Mouse (Mus musculus) MEL (cell line): ENCODE data around the gene Mapk7. TPM values are rescaled to one million over a fixed set of nuclear protein-coding genes. Genes with fewer than 3 reads are reported as not detected.

Experiments used
- DNase-seq: peaks from one replicate; pipeline ENCODE4 v3.0.0; 2011; ENCODE audit warnings: low read depth, low spot score
- H3K27ac ChIP-seq: 2 replicates; pipeline ENCODE4 v1.5.1; 2012; ENCODE audit warnings: low read depth, mild to moderate bottlenecking, control low read depth, low read length, moderate library complexity; ENCODE audit not compliant: control insufficient read depth
- H3K27me3 ChIP-seq, 2 experiments: fragments of 150-350 bp in 1 of 2; sonication (generic) in 1 of 2; 2 replicates each; pipeline ENCODE4 v1.6.1; 2012; ENCODE audit warnings: low read length in 2 of 2, mild to moderate bottlenecking in 2 of 2, improper control_type of control experiment in 1 of 2, moderate library complexity in 1 of 2; ENCODE audit not compliant: insufficient read depth in 2 of 2, control insufficient read depth in 1 of 2
- H3K36me3 ChIP-seq, 2 experiments: 2 replicates each; pipeline ENCODE4 v1.6.1; 2012 to 2014; ENCODE audit warnings: low read length in 2 of 2, improper control_type of control experiment in 1 of 2, inconsistent platforms in 1 of 2, mild to moderate bottlenecking in 1 of 2; ENCODE audit not compliant: insufficient read depth in 2 of 2, control insufficient read depth in 1 of 2
- H3K4me1 ChIP-seq, 2 experiments: fragments of 150-350 bp in 1 of 2; sonication (generic) in 1 of 2; 2 replicates each; pipeline ENCODE4 v1.6.1; 2012; ENCODE audit warnings: low read length in 2 of 2, improper control_type of control experiment in 1 of 2, mild to moderate bottlenecking in 1 of 2; ENCODE audit not compliant: insufficient read depth in 2 of 2, control insufficient read depth in 1 of 2
- H3K4me3 ChIP-seq, 2 experiments: fragments of 150-350 bp in 1 of 2; sonication (generic) in 1 of 2; 2 replicates each; pipeline ENCODE4 v1.5.1; 2012; ENCODE audit warnings: low read depth in 2 of 2, low read length in 2 of 2, mild to moderate bottlenecking in 2 of 2, moderate library complexity in 2 of 2, control low read depth in 1 of 2, improper control_type of control experiment in 1 of 2; ENCODE audit not compliant: control insufficient read depth in 1 of 2, insufficient read depth in 1 of 2
- H3K79me2 ChIP-seq: 2 replicates; pipeline ENCODE4 v1.6.1; 2012; ENCODE audit warnings: mild to moderate bottlenecking, low read length, moderate library complexity; ENCODE audit not compliant: control insufficient read depth, poor library complexity, insufficient read depth
- H3K9ac ChIP-seq: 2 replicates; pipeline ENCODE4 v1.6.1; 2012; ENCODE audit warnings: low read depth, mild to moderate bottlenecking, control low read depth, low read length, moderate library complexity; ENCODE audit not compliant: control insufficient read depth, poor library complexity, severe bottlenecking
- H3K9me3 ChIP-seq: fragments of 150-350 bp; sonication (generic); replicated peaks from 2 replicates; pipeline ENCODE4 v1.6.1; 2012; ENCODE audit warnings: mild to moderate bottlenecking, low read length, improper control_type of control experiment, moderate library complexity; ENCODE audit not compliant: insufficient read depth
- BHLHE40 ChIP-seq: IDR thresholded peaks from 2 replicates; pipeline ENCODE4 v1.6.1; 2012; ENCODE audit warnings: low read depth, mild to moderate bottlenecking, inconsistent platforms, low read length, improper control_type of control experiment, borderline replicate concordance
- CHD1 ChIP-seq: IDR thresholded peaks from 2 replicates; pipeline ENCODE4 v1.6.1; 2012; ENCODE audit warnings: low read depth, mild to moderate bottlenecking, inconsistent platforms, low read length, improper control_type of control experiment
- CHD2 ChIP-seq: IDR thresholded peaks from 2 replicates; pipeline ENCODE4 v1.6.1; 2011; ENCODE audit warnings: low read length, improper control_type of control experiment
- CTCF ChIP-seq, 3 experiments: IDR thresholded peaks in 2 of 3; conservative IDR thresholded peaks in 1 of 3; 2 replicates each; pipeline ENCODE4 v1.5.1; 2011 to 2012; ENCODE audit warnings: low read length in 3 of 3, low read depth in 2 of 3, mild to moderate bottlenecking in 2 of 3, improper control_type of control experiment in 1 of 3, inconsistent platforms in 1 of 3, mixed read lengths in 1 of 3, moderate library complexity in 1 of 3; ENCODE audit not compliant: control insufficient read depth in 1 of 3, insufficient read depth in 1 of 3, poor library complexity in 1 of 3, severe bottlenecking in 1 of 3
- E2F4 ChIP-seq: IDR thresholded peaks from 2 replicates; pipeline ENCODE4 v1.6.1; 2011; ENCODE audit warnings: low read depth, low read length, improper control_type of control experiment, borderline replicate concordance
- ELF1 ChIP-seq: IDR thresholded peaks from 2 replicates; pipeline ENCODE4 v1.6.1; 2014; ENCODE audit warnings: low read depth, mild to moderate bottlenecking, inconsistent platforms, low read length, improper control_type of control experiment, moderate library complexity
- ETS1 ChIP-seq: IDR thresholded peaks from 2 replicates; pipeline ENCODE4 v1.6.1; 2012; ENCODE audit warnings: low read depth, mild to moderate bottlenecking, inconsistent platforms, low read length, improper control_type of control experiment, moderate library complexity
- GABPA ChIP-seq: IDR thresholded peaks from 2 replicates; pipeline ENCODE4 v1.6.1; 2012; ENCODE audit warnings: low read depth, mild to moderate bottlenecking, inconsistent platforms, low read length, improper control_type of control experiment, moderate library complexity
- GATA1 ChIP-seq: IDR thresholded peaks from 2 replicates; pipeline ENCODE4 v1.6.1; 2011; ENCODE audit warnings: low read depth, low read length, improper control_type of control experiment
- HCFC1 ChIP-seq: IDR thresholded peaks from 2 replicates; pipeline ENCODE4 v1.6.1; 2012; ENCODE audit warnings: low read depth, mild to moderate bottlenecking, inconsistent platforms, low read length, improper control_type of control experiment, moderate library complexity
- KAT2A ChIP-seq: conservative IDR thresholded peaks from 2 replicates; pipeline ENCODE4 v1.6.1; 2012; ENCODE audit warnings: low read depth, low read length, improper control_type of control experiment, inconsistent platforms
- MAFK ChIP-seq: IDR thresholded peaks from 2 replicates; pipeline ENCODE4 v1.6.1; 2011; ENCODE audit warnings: low read depth, mild to moderate bottlenecking, low read length, improper control_type of control experiment, borderline replicate concordance
- MAX ChIP-seq: IDR thresholded peaks from 2 replicates; pipeline ENCODE4 v1.6.1; 2011; ENCODE audit warnings: low read length, improper control_type of control experiment
- MAZ ChIP-seq: IDR thresholded peaks from 2 replicates; pipeline ENCODE4 v1.6.1; 2012; ENCODE audit warnings: low read depth, mild to moderate bottlenecking, inconsistent platforms, low read length, improper control_type of control experiment
- MYB ChIP-seq: IDR thresholded peaks from 2 replicates; pipeline ENCODE4 v1.6.1; 2011; ENCODE audit warnings: mild to moderate bottlenecking, low read depth, low read length, improper control_type of control experiment
- MYC ChIP-seq: IDR thresholded peaks from 2 replicates; pipeline ENCODE4 v1.6.1; 2011; ENCODE audit warnings: low read depth, mild to moderate bottlenecking, low read length, improper control_type of control experiment, moderate library complexity
- NELFE ChIP-seq: IDR thresholded peaks from 2 replicates; pipeline ENCODE4 v1.6.1; 2011; ENCODE audit warnings: low read depth, low read length, improper control_type of control experiment
- NRF1 ChIP-seq: IDR thresholded peaks from 2 replicates; pipeline ENCODE4 v1.6.1; 2014; ENCODE audit warnings: low read depth, mild to moderate bottlenecking, inconsistent platforms, low read length, improper control_type of control experiment, moderate library complexity; ENCODE audit not compliant: poor library complexity, insufficient read depth, severe bottlenecking
- POLR2A ChIP-seq, 2 experiments: IDR thresholded peaks; 2 replicates each; pipeline ENCODE4 v1.6.1; 2011 to 2012; ENCODE audit warnings: low read length in 2 of 2, mild to moderate bottlenecking in 2 of 2, control low read depth in 1 of 2, improper control_type of control experiment in 1 of 2, low read depth in 1 of 2, moderate library complexity in 1 of 2; ENCODE audit not compliant: control insufficient read depth in 1 of 2, insufficient read depth in 1 of 2, poor library complexity in 1 of 2
- POLR2AphosphoS5 ChIP-seq: IDR thresholded peaks from 2 replicates; pipeline ENCODE4 v1.6.1; 2012; ENCODE audit warnings: low read depth, borderline replicate concordance, mild to moderate bottlenecking, inconsistent platforms, low read length, moderate library complexity, mixed read lengths
- SIN3A ChIP-seq: IDR thresholded peaks from 2 replicates; pipeline ENCODE4 v1.6.1; 2012; ENCODE audit warnings: low read length, improper control_type of control experiment, inconsistent platforms
- SMC3 ChIP-seq: IDR thresholded peaks from 2 replicates; pipeline ENCODE4 v1.6.1; 2011; ENCODE audit warnings: low read depth, low read length, improper control_type of control experiment
- TAL1 ChIP-seq: IDR thresholded peaks from 2 replicates; pipeline ENCODE4 v1.6.1; 2012; ENCODE audit warnings: mild to moderate bottlenecking, inconsistent platforms, low read length, moderate library complexity, mixed read lengths
- UBTF ChIP-seq: IDR thresholded peaks from 2 replicates; pipeline ENCODE4 v1.6.1; 2012; ENCODE audit warnings: low read depth, mild to moderate bottlenecking, inconsistent platforms, low read length, improper control_type of control experiment, moderate library complexity, borderline replicate concordance; ENCODE audit not compliant: insufficient read depth
- USF1 ChIP-seq: IDR thresholded peaks from 2 replicates; pipeline ENCODE4 v1.6.1; 2014; ENCODE audit warnings: low read depth, mild to moderate bottlenecking, inconsistent platforms, low read length, improper control_type of control experiment, moderate library complexity
- ZC3H11A ChIP-seq: IDR thresholded peaks from 2 replicates; pipeline ENCODE4 v1.6.1; 2012; ENCODE audit warnings: low read depth, mild to moderate bottlenecking, inconsistent platforms, low read length, improper control_type of control experiment
- ZMIZ1 ChIP-seq: IDR thresholded peaks from 2 replicates; pipeline ENCODE4 v1.6.1; 2012; ENCODE audit warnings: low read depth, mild to moderate bottlenecking, inconsistent platforms, low read length, improper control_type of control experiment, moderate library complexity
- ZNF384 ChIP-seq: IDR thresholded peaks from 2 replicates; pipeline ENCODE4 v1.6.1; 2012; ENCODE audit warnings: low read depth, mild to moderate bottlenecking, inconsistent platforms, low read length, improper control_type of control experiment
- polyA plus RNA-seq, 2 experiments: library from polyadenylated mRNA; stranded (reverse) in 1 of 2; unstranded in 1 of 2; fragments of >175 nt in 1 of 2; fragments of >200 nt in 1 of 2; gene quantifications; 2 replicates each; pipeline versions ENCODE4 v1.2.1 to v1.2.4; 2012; ENCODE audit warnings: low replicate concordance in 2 of 2, low read depth in 1 of 2; ENCODE audit not compliant: insufficient read length in 2 of 2, insufficient read depth in 1 of 2, missing spikeins in 1 of 2
- total RNA-seq: library from RNA; depleted of rRNA; stranded (reverse); fragments of 300-350 nt; gene quantifications from 2 replicates; pipeline ENCODE4 v1.2.3, GENCODE M21; 2012

Mapk7 gene
- total and polyA plus RNA-seq, 3 experiments = 12.6 to 25.3 TPM; not detected in 1

DNA sequence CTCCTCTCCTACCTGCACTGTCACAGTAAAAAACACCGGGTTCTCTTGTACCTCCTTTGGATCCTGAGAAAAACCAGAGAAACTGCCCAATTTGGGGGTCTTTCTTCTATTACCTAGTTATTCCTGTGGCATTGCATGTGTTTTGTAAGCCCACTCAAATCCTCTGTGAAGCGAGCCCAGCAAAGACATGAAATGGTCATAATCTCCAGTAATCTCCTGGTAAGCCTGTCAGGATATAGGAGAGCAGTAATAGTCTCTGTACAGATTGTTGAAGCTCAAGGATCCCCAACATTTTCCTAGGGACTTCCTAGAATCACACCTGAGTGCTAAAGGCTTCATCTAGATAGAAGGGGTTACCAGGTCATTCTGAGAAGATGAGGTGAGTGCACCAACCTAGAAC is 46.9 kb upstream of the Mapk7 start:
- no peak for DNase-seq
- no peaks in the 10 kb centered on the region for H3K27me3 ChIP-seq
- no peak overlapping the region for H3K4me3 ChIP-seq
- no peaks in the 10 kb centered on the region for H3K79me2 ChIP-seq
- H3K36me3 ChIP-seq = peaks cover 0 to 4% of the 10 kb centered on the region in 2 experiments; a peak in 2 of 4 replicates
- no peaks in the 10 kb centered on the region for H3K9me3 ChIP-seq
- H3K9ac ChIP-seq = no peak overlapping the region
- H3K27ac ChIP-seq = no peak overlapping the region
- H3K4me1 ChIP-seq = peaks cover 0 to 5% of the 10 kb centered on the region in 2 experiments; a peak in 2 of 4 replicates
- TF ChIP-seq SMC3 = no peak
- TF ChIP-seq CHD1 = no peak
- no peak for TF ChIP-seq MAX
- no peak for TF ChIP-seq MAZ
- no peak for TF ChIP-seq MYC
- no peak for TF ChIP-seq UBTF
- no peak for TF ChIP-seq HCFC1
- no peak for TF ChIP-seq ZNF384
- TF ChIP-seq ETS1 = no peak
- TF ChIP-seq TAL1 = no peak
- no peak for TF ChIP-seq ZC3H11A
- TF ChIP-seq CTCF (IDR thresholded peaks at IDR 0.05 in 2 of 3, conservative IDR thresholded peaks at IDR 0.05 in 1 of 3; ENCODE audit: control insufficient read depth in 1 of 3, insufficient read depth in 1 of 3, low read depth in 2 of 3, low read length in 3 of 3, poor library complexity in 1 of 3, severe bottlenecking in 1 of 3) = no peak
- no peak for TF ChIP-seq E2F4
- no peak for TF ChIP-seq GATA1
- no peak for TF ChIP-seq NRF1
- TF ChIP-seq GABPA = no peak
- TF ChIP-seq USF1 = no peak
- TF ChIP-seq MYB = no peak
- no peak for TF ChIP-seq ELF1
- no peak for TF ChIP-seq KAT2A

DNA sequence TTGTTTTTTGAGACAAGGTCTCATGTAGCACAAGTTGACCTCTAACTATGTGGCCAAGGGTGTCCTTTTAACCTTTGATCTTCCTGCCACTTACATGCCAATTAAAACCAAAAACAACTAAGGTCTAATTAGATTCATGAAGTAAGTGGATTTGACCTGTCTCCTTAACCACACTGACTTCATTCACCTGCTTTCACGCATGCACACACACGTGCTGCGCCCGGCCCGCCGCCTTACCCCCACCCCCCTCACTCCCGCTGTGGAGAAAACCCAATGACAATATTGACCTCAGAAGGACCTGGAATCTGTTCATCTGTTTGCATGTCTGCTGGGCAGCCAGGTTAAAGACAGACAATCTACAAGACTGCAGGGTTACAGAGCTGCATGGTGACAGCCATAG is 46.4 kb upstream of the Mapk7 start:
- DNase-seq = no peak
- peaks cover 0 to 5% of the 10 kb centered on the region in 2 experiments; a peak in 2 of 4 replicates for H3K4me1 ChIP-seq
- H3K9me3 ChIP-seq = no peaks in the 10 kb centered on the region
- no peak overlapping the region for H3K27ac ChIP-seq
- H3K27me3 ChIP-seq = no peaks in the 10 kb centered on the region
- TF ChIP-seq MAFK (no peak), MYC (no peak), ZMIZ1 (no peak), HCFC1 (no peak), MAZ (no peak), SIN3A (no peak), GATA1 (no peak), BHLHE40 (no peak), CHD2 (no peak), ETS1 (no peak), POLR2A (IDR thresholded peaks at IDR 0.05; ENCODE audit: control insufficient read depth in 1 of 2, insufficient read depth in 1 of 2, low read depth in 1 of 2, low read length in 2 of 2, poor library complexity in 1 of 2) (no peak), POLR2AphosphoS5 (no peak), NELFE (no peak), CHD1 (no peak)
- peaks cover 0 to 4% of the 10 kb centered on the region in 2 experiments; a peak in 2 of 4 replicates for H3K36me3 ChIP-seq
- H3K4me3 ChIP-seq = no peak overlapping the region
- H3K9ac ChIP-seq = no peak overlapping the region
- no peaks in the 10 kb centered on the region for H3K79me2 ChIP-seq
